Mouse (Mus musculus): Measurements from ENCODE around the gene C1qtnf9. TPM values are rescaled to one million over a fixed set of nuclear protein-coding genes. Genes with fewer than 3 reads are reported as not detected.

Gene C1qtnf9
- total and polyA plus RNA-seq, 2 experiments from 2014 or later, result not detected

DNA sequence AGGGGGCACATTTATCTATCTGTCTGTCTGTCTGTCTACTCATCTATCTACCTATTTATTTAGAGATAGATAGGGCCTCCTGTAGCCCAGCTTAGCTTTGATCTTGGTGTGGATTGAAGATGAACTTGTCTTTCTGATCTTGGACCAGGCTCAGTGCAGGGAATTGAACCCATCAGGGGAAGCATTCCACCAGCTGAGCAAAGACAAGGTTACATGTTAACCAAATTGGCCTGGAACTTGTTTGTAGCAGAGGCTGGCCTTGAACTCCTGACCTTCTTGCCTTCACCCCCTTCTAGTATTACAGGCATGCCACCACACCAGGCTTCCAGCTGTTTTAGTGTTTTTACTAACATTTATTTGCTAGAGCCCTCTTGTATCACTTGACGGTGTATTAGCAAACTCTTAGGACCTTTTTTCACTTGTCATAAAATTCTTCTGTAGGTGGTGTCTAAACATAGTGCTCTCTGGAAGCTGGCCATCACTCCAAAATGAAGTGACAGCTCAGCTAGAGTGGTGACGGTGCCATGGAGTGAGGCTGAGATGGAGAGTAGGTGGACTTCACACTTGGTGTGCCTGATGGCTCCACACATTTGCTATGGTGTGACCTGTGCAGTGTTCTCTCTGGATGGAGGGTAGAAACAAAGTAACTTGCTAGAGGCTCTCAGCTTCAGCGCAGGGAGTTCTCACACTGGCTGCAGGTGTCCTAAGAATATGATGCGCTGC is 28.8 kb downstream of the C1qtnf9 start:
- 92% methylated on average over 4 of the region's 4 CpGs for WGBS
- TF ChIP-seq CTCF (IDR thresholded peaks at IDR 0.05; ENCODE audit: low read depth), result no peak

DNA sequence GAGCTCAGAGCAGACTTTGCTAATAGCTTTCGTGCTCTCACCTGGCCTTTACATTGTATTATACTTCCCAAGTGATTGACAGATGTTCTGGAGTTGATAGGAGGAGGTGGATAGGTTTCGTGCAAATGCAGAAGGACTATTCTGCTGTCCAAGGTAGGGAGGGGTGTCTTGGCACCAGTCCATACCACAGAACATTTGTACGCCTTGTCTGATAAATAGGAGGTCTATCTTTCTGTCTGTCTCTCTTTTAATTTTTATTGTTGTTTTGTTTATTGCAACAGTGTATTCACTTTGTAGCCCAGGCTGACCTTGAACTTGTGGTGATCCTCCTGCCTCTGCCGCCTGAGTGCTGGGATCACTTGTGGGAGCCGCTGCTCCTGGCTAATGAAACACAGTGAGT is 29.7 kb downstream of the C1qtnf9 start:
- Histone ChIP-seq H3K27me3 (ENCODE audit: insufficient read depth, low read length) (no peaks in the 10 kb centered on the region), H3K27ac (ENCODE audit: low read depth, low read length) (no peak overlapping the region), H3K9ac (no peak overlapping the region), H3K4me3 (ENCODE audit: low read depth, low read length) (no peak overlapping the region), H3K4me1 (ENCODE audit: insufficient read depth) (no peaks in the 10 kb centered on the region), H3K36me3 (ENCODE audit: insufficient read depth) (peaks cover 35% of the 10 kb centered on the region), H3K9me3 (ENCODE audit: low read length) (no peaks in the 10 kb centered on the region), H3K4me2 (ENCODE audit: low read depth) (no peak overlapping the region)
- 88% methylated on average over 5 of the region's 5 CpGs for WGBS
- no peak for TF ChIP-seq CTCF (IDR thresholded peaks at IDR 0.05; ENCODE audit: low read depth)
- no peak for DNase-seq
- no peak for ATAC-seq

More for the DNA sequence above, 28.8 kb downstream of the C1qtnf9 start:
- Histone ChIP-seq H3K9ac (no peak overlapping the region), H3K27me3 (ENCODE audit: insufficient read depth, low read length) (no peaks in the 10 kb centered on the region), H3K36me3 (ENCODE audit: insufficient read depth) (peaks cover 35% of the 10 kb centered on the region), H3K4me3 (ENCODE audit: low read depth, low read length) (no peak overlapping the region), H3K9me3 (ENCODE audit: low read length) (no peaks in the 10 kb centered on the region), H3K4me1 (ENCODE audit: insufficient read depth) (no peaks in the 10 kb centered on the region), H3K4me2 (ENCODE audit: low read depth) (no peak overlapping the region), H3K27ac (ENCODE audit: low read depth, low read length) (no peak overlapping the region)
- no peak for ATAC-seq
- DNase-seq, result no peak

- no peaks in the 10 kb centered on the region for H3K4me1 ChIP-seq (ENCODE audit: insufficient read depth)
- H3K4me3 ChIP-seq (ENCODE audit: low read depth, low read length), result no peak overlapping the region
- no peak for TF ChIP-seq CTCF (IDR thresholded peaks at IDR 0.05; ENCODE audit: low read depth)
- WGBS, result 93% methylated on average over 4 of the region's 4 CpGs
- H3K4me2 ChIP-seq (ENCODE audit: low read depth), result no peak overlapping the region
- H3K27me3 ChIP-seq (ENCODE audit: insufficient read depth, low read length), result no peaks in the 10 kb centered on the region
- no peaks in the 10 kb centered on the region for H3K9me3 ChIP-seq (ENCODE audit: low read length)
- no peak overlapping the region for H3K9ac ChIP-seq
- H3K27ac ChIP-seq (ENCODE audit: low read depth, low read length), result no peak overlapping the region
- ATAC-seq (no peak), DNase-seq (no peak)
- H3K36me3 ChIP-seq (ENCODE audit: insufficient read depth), result peaks cover 35% of the 10 kb centered on the region
Measured at GRCm38 (mm10) chr14:60798721-60799120, 30.8 kb downstream of the C1qtnf9 start.

- peaks cover 44% of the 10 kb centered on the region for H3K36me3 ChIP-seq (ENCODE audit: insufficient read depth)
- ATAC-seq, result peak; percentile 58; the same call in 1 of the 2 replicates
Measured at GRCm38 (mm10) chr14:60799762-60800728, 32.1 kb downstream of the C1qtnf9 start.

GRCm38 (mm10) chr14:60802026-60802425 is 34.1 kb downstream of the C1qtnf9 start:
- ATAC-seq, result no peak
- no peak overlapping the region for H3K4me3 ChIP-seq (ENCODE audit: low read depth, low read length)

More at GRCm38 (mm10) chr14:60799762-60800728, 32.1 kb downstream of the C1qtnf9 start:
- H3K9ac ChIP-seq, result no peak overlapping the region
- peak; percentile 76 for DNase-seq
- H3K27me3 ChIP-seq (ENCODE audit: insufficient read depth, low read length), result no peaks in the 10 kb centered on the region
- H3K27ac ChIP-seq (ENCODE audit: low read depth, low read length), result no peak overlapping the region
- H3K4me2 ChIP-seq (ENCODE audit: low read depth), result no peak overlapping the region
- peak; percentile 75 for TF ChIP-seq CTCF (IDR thresholded peaks at IDR 0.05; ENCODE audit: low read depth)
- no peak overlapping the region for H3K4me3 ChIP-seq (ENCODE audit: low read depth, low read length)
- H3K4me1 ChIP-seq (ENCODE audit: insufficient read depth), result no peaks in the 10 kb centered on the region
- WGBS, result 49% methylated on average over 9 of the region's 9 CpGs
- no peaks in the 10 kb centered on the region for H3K9me3 ChIP-seq (ENCODE audit: low read length)

GRCm38 (mm10) chr14:60804978-60805377 is 37.0 kb downstream of the C1qtnf9 start:
- Histone ChIP-seq H3K27ac (ENCODE audit: low read depth, low read length) (no peak overlapping the region), H3K9ac (no peak overlapping the region), H3K9me3 (ENCODE audit: low read length) (no peaks in the 10 kb centered on the region), H3K4me2 (ENCODE audit: low read depth) (no peak overlapping the region), H3K27me3 (ENCODE audit: insufficient read depth, low read length) (no peaks in the 10 kb centered on the region), H3K36me3 (ENCODE audit: insufficient read depth) (peaks cover 28% of the 10 kb centered on the region), H3K4me1 (ENCODE audit: insufficient read depth) (no peaks in the 10 kb centered on the region), H3K4me3 (ENCODE audit: low read depth, low read length) (no peak overlapping the region)
- ATAC-seq, result no peak
- no peak for TF ChIP-seq CTCF (IDR thresholded peaks at IDR 0.05; ENCODE audit: low read depth)
- WGBS, result 84% methylated on average over 9 of the region's 9 CpGs
- DNase-seq, result no peak

More at GRCm38 (mm10) chr14:60802026-60802425, 34.1 kb downstream of the C1qtnf9 start:
- H3K9ac ChIP-seq, result no peak overlapping the region
- no peak overlapping the region for H3K4me2 ChIP-seq (ENCODE audit: low read depth)
- DNase-seq, result no peak
- 96% methylated on average over 13 of the region's 13 CpGs for WGBS
- no peak overlapping the region for H3K27ac ChIP-seq (ENCODE audit: low read depth, low read length)
- H3K36me3 ChIP-seq (ENCODE audit: insufficient read depth), result peaks cover 36% of the 10 kb centered on the region
- no peak for TF ChIP-seq CTCF (IDR thresholded peaks at IDR 0.05; ENCODE audit: low read depth)
- no peaks in the 10 kb centered on the region for H3K9me3 ChIP-seq (ENCODE audit: low read length)
- H3K27me3 ChIP-seq (ENCODE audit: insufficient read depth, low read length), result no peaks in the 10 kb centered on the region
- no peaks in the 10 kb centered on the region for H3K4me1 ChIP-seq (ENCODE audit: insufficient read depth)
